Mouse (Mus musculus) testis, adult 2 months (tissue): ENCODE measurements around the gene Zdhhc7.

Experiments
- CTCF ChIP-seq: fragments of 200-500 bp; IDR thresholded peaks from 2 replicates; pipeline ENCODE4 v1.5.1; 2012; ENCODE audit warnings: low read depth, mild to moderate bottlenecking, inconsistent platforms, low read length, moderate library complexity; ENCODE audit not compliant: control insufficient read depth, insufficient read depth, insufficient replicate concordance
- POLR2A ChIP-seq: fragments of 200-500 bp; IDR thresholded peaks from 2 replicates; pipeline ENCODE4 v1.6.1; 2012; ENCODE audit warnings: low read depth, mild to moderate bottlenecking, inconsistent platforms, low read length, moderate library complexity; ENCODE audit not compliant: control insufficient read depth

DNA sequence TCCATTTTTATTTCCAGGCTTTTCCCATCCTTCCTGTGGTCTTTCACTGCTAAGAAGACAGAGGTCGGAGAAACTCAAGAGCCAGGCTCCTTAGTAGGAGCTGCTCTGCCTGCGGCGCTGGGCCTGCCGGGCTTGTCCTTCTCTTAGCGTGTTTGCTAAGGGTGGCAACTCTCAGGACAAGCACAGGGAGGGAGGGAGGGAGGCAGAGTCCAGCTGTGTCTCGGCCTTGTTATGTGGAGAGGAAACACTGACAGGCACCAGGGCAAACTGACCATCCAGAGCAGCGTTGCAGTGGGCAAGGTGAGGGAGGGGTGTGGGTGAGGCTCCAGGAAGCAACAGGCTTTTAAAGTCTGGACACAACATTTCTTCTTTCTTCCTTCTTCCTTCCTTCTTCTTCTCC is 11.8 kb downstream of the Zdhhc7 start:
- no peak for TF ChIP-seq CTCF
- no peak for TF ChIP-seq POLR2A
